Mouse (Mus musculus) ES-E14 (cell line): Measurements from ENCODE around the gene Rubcn.

Experiments used
- CHD2 ChIP-seq: IDR thresholded peaks from 2 replicates; pipeline ENCODE4 v1.6.1; 2014; ENCODE audit warnings: mild to moderate bottlenecking, low read depth, low read length, inconsistent platforms
- HCFC1 ChIP-seq: IDR thresholded peaks from 2 replicates; pipeline ENCODE4 v1.6.1; 2012; ENCODE audit warnings: low read length, inconsistent platforms, borderline replicate concordance; ENCODE audit not compliant: insufficient read depth
- MAFK ChIP-seq: IDR thresholded peaks from 2 replicates; pipeline ENCODE4 v1.6.1; 2014; ENCODE audit warnings: mild to moderate bottlenecking, low read depth, low read length, inconsistent platforms; ENCODE audit not compliant: insufficient read depth
- ZC3H11A ChIP-seq: IDR thresholded peaks from 2 replicates; pipeline ENCODE4 v1.6.1; 2012; ENCODE audit warnings: low read depth, mild to moderate bottlenecking, inconsistent platforms, low read length, borderline replicate concordance
- ZNF384 ChIP-seq: IDR thresholded peaks from 2 replicates; pipeline ENCODE4 v1.6.1; 2012; ENCODE audit warnings: low read depth, low read length, inconsistent platforms

GRCm38 (mm10) chr16:32913212-32913611, 35.6 kb upstream of the Rubcn start:
- TF ChIP-seq ZNF384 (no peak), MAFK (no peak), CHD2 (no peak), HCFC1 (no peak), ZC3H11A (no peak)
